Mouse (Mus musculus) hindbrain, embryonic 15.5 days (tissue): Measurements from ENCODE around the gene Etfdh. TPM values are rescaled to one million over a fixed set of nuclear protein-coding genes. Genes with fewer than 3 reads are reported as not detected.

Experiments
- ATAC-seq: fragments of 200-750 bp; cut with Nextera tagmentation; 2 replicates; pipeline ENCODE4 v1.8.0; 2017; ENCODE audit warnings: low read depth, moderate number of reproducible peaks, moderate TSS enrichment; ENCODE audit not compliant: low FRiP score
- H3K27ac ChIP-seq: fragments of 300-500 bp; sonication (generic); replicated peaks from 2 replicates; pipeline ENCODE4 v1.5.1; 2015; ENCODE audit warnings: mild to moderate bottlenecking, inconsistent platforms
- H3K27me3 ChIP-seq: fragments of 300-500 bp; sonication (generic); 2 replicates; pipeline ENCODE4 v1.6.1; 2015; ENCODE audit warnings: control low read depth, inconsistent platforms
- H3K36me3 ChIP-seq: fragments of 300-500 bp; sonication (generic); 2 replicates; pipeline ENCODE4 v1.6.1; 2015; ENCODE audit warnings: control low read depth, inconsistent platforms
- H3K4me1 ChIP-seq: fragments of 300-500 bp; sonication (generic); replicated peaks from 2 replicates; pipeline ENCODE4 v1.6.1; 2015; ENCODE audit warnings: control low read depth, inconsistent platforms
- H3K4me2 ChIP-seq: fragments of 300-500 bp; sonication (generic); 2 replicates; pipeline ENCODE4 v1.6.1; 2015; ENCODE audit warnings: moderate library complexity, mild to moderate bottlenecking, inconsistent platforms
- H3K4me3 ChIP-seq: fragments of 300-500 bp; sonication (generic); 2 replicates; pipeline ENCODE4 v1.5.1; 2015; ENCODE audit warnings: mild to moderate bottlenecking, inconsistent platforms
- H3K9ac ChIP-seq: fragments of 300-500 bp; sonication (generic); 2 replicates; pipeline ENCODE4 v1.6.1; 2015; ENCODE audit warnings: inconsistent platforms
- H3K9me3 ChIP-seq: fragments of 300-500 bp; sonication (generic); 2 replicates; pipeline ENCODE4 v1.6.1; 2016; ENCODE audit warnings: control low read depth, inconsistent platforms
- WGBS: fragments of 180-500 bp; shearing (Covaris S2); methylation state at CpG from one replicate; pipeline ENCODE4 v1.1.7; 2015; 5-methylcytosine and 5-hydroxymethylcytosine counted together
- polyA plus RNA-seq: library from polyadenylated mRNA; unstranded; fragments of >200 nt; fragmentation: Nextera tagmentation; extraction: Ambion mirVana; gene quantifications from 2 replicates; pipeline ENCODE4 v1.2.1, GENCODE M21; 2015

Gene Etfdh
- 44.5 and 44.9 TPM in 2 replicates for polyA plus RNA-seq

DNA sequence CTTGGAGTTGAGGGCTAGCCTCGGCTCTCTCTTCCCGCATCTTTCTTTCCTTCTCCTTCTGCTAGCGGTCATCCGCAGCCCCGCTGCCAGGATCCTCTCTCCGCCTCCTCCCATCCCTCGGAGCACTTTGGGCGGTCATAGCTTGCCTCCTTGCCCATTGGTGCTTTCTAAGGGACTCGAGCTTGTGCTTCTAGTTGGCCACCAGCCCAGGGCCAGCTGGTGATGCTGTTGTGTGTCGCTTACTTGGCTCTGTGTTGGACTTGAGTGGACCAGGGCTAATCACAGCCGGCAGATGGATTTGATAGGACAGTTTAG is at the start of gene Etfdh:
Gene Etfdh, minus strand, starts transcription at position 85 of the 315 bp plus-strand sequence.
- Histone ChIP-seq H3K27ac (peak within 1 kb of the TSS; percentile 84), H3K4me1 (peaks cover 11% of the 10 kb centered on the region), H3K9ac (peak within 1 kb of the TSS; percentile 67), H3K4me3 (peak within 1 kb of the TSS; percentile 74), H3K27me3 (no peaks in the 10 kb centered on the region), H3K4me2 (peak within 1 kb of the TSS; percentile 84), H3K9me3 (no peaks in the 10 kb centered on the region), H3K36me3 (peaks cover 18% of the 10 kb centered on the region)
- ATAC-seq, result peak; percentile 46
- 2% methylated on average over 11 of the region's 11 CpGs for WGBS

- Histone ChIP-seq H3K9ac (no peak overlapping the region), H3K9me3 (no peaks in the 10 kb centered on the region), H3K4me1 (no peaks in the 10 kb centered on the region), H3K36me3 (no peaks in the 10 kb centered on the region), H3K27ac (no peak overlapping the region), H3K27me3 (no peaks in the 10 kb centered on the region), H3K4me2 (no peak overlapping the region), H3K4me3 (no peak overlapping the region)
- no peak for ATAC-seq
- 96% methylated on average over 3 of the region's 3 CpGs for WGBS
Observed at GRCm38 (mm10) chr3:79676411-79676810, 47.1 kb upstream of the Etfdh start.

DNA sequence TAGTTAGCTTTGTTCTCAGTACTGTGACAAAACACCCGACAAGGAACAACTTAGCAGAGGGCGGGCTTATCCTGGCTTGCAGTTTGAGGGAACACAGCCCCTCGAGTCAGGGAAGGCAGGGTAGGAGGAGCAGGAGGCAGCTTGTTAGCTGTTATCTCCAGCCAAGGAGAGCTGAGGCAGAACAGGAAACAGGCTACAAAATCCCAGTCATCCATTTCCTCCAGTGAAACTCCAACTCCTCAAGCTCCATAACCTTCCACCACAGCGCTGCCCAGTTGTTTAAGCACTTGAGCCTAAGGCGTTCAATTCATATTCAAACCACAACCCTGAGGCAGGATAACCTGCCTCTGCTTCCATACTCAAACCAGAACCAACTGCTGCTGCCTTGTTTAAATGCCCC is 45.3 kb upstream of the Etfdh start:
- Histone ChIP-seq H3K4me3 (no peak overlapping the region), H3K27ac (no peak overlapping the region), H3K27me3 (no peaks in the 10 kb centered on the region), H3K4me1 (no peaks in the 10 kb centered on the region), H3K36me3 (no peaks in the 10 kb centered on the region), H3K9me3 (no peaks in the 10 kb centered on the region), H3K9ac (no peak overlapping the region), H3K4me2 (no peak overlapping the region)
- 89% methylated on average over 5 of the region's 5 CpGs for WGBS
- no peak for ATAC-seq

DNA sequence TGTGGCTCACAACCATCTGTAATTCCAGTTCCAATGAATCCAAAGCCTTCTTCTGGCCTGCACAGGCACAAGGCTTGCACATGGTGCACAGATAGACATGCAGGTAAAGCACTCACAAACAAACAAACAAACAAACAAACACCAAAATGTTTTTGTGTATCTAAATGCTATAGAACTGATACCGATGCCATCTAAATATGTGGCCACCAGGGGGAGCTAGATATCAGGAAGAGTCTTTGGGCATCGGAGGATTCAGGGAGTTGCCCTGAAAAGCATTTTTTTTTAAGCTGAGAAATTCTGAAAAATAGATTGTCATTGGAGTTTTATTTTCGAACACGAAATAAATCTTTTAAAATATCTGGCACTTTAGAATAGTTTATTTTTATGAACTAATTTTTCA is 43.8 kb upstream of the Etfdh start:
- H3K9me3 ChIP-seq, result no peaks in the 10 kb centered on the region
- no peak overlapping the region for H3K4me3 ChIP-seq
- no peak for ATAC-seq
- no peaks in the 10 kb centered on the region for H3K36me3 ChIP-seq
- H3K27me3 ChIP-seq, result no peaks in the 10 kb centered on the region
- H3K27ac ChIP-seq, result no peak overlapping the region
- H3K4me1 ChIP-seq, result no peaks in the 10 kb centered on the region
- H3K4me2 ChIP-seq, result no peak overlapping the region
- no peak overlapping the region for H3K9ac ChIP-seq
- WGBS, result 20% methylated on average over 4 of the region's 4 CpGs

DNA sequence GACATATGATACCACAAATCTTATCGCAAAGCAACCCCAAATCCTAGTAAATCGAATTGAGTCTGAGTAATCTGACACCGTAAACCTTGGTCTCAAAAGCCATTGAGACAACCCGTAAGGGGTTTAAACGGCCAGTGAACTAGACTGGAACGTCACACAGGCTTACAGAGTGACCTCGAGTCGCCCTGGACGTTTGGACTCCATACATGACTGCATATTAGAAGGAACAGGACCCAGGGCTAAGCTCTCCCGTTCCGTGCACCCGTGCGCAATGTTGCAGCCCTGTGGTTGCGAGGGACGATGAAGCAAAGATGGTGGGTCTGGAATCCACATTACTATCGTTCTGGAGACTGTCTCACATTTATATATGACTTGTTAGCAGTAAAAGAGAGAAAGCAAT is 42.9 kb upstream of the Etfdh start:
- no peak for ATAC-seq
- no peaks in the 10 kb centered on the region for H3K4me1 ChIP-seq
- no peaks in the 10 kb centered on the region for H3K27me3 ChIP-seq
- no peak overlapping the region for H3K9ac ChIP-seq
- no peaks in the 10 kb centered on the region for H3K36me3 ChIP-seq
- H3K9me3 ChIP-seq, result no peaks in the 10 kb centered on the region
- WGBS, result 88% methylated on average over 16 of the region's 16 CpGs
- no peak overlapping the region for H3K27ac ChIP-seq
- no peak overlapping the region for H3K4me3 ChIP-seq
- no peak overlapping the region for H3K4me2 ChIP-seq

DNA sequence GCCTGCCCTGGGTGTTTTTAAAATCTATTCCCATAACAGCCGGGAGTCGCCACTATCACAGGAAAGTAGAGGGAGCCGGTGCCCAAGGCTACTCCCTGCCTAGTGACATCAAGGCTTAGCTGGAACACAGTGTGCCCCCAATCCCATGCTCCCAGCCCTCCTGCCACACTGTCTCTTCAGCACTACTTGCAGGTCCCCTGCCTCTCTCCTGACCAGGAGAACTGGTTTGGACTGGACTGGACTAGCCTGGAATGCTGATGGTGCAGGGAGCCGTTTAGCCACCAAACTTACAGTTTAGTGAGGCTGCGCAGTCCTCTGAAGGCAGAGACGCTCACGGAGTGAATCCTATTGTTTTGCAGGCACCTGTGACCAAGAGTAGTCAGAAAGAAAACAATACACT is 41.3 kb upstream of the Etfdh start:
- H3K27me3 ChIP-seq, result no peaks in the 10 kb centered on the region
- no peak for ATAC-seq
- H3K4me2 ChIP-seq, result no peak overlapping the region
- 84% methylated on average over 7 of the region's 7 CpGs for WGBS
- no peaks in the 10 kb centered on the region for H3K4me1 ChIP-seq
- no peak overlapping the region for H3K4me3 ChIP-seq
- H3K9ac ChIP-seq, result no peak overlapping the region
- H3K27ac ChIP-seq, result no peak overlapping the region
- H3K36me3 ChIP-seq, result no peaks in the 10 kb centered on the region
- no peaks in the 10 kb centered on the region for H3K9me3 ChIP-seq

GRCm38 (mm10) chr3:79664787-79665408 is 35.6 kb upstream of the Etfdh start:
- no peak overlapping the region for H3K4me3 ChIP-seq
- no peaks in the 10 kb centered on the region for H3K36me3 ChIP-seq
- WGBS, result 43% methylated on average over 9 of the region's 9 CpGs
- peak; percentile 69 for ATAC-seq
- no peak overlapping the region for H3K27ac ChIP-seq
- no peaks in the 10 kb centered on the region for H3K9me3 ChIP-seq
- H3K4me2 ChIP-seq, result no peak overlapping the region
- no peaks in the 10 kb centered on the region for H3K4me1 ChIP-seq
- H3K27me3 ChIP-seq, result no peaks in the 10 kb centered on the region
- no peak overlapping the region for H3K9ac ChIP-seq

- Histone ChIP-seq H3K36me3 (no peaks in the 10 kb centered on the region), H3K27ac (no peak overlapping the region), H3K4me3 (no peak overlapping the region), H3K27me3 (no peaks in the 10 kb centered on the region), H3K9me3 (no peaks in the 10 kb centered on the region), H3K4me1 (no peaks in the 10 kb centered on the region), H3K4me2 (no peak overlapping the region), H3K9ac (no peak overlapping the region)
- 54% methylated on average over 5 of the region's 5 CpGs for WGBS
- ATAC-seq, result no peak
Observed at GRCm38 (mm10) chr3:79656682-79657081, 27.4 kb upstream of the Etfdh start.

DNA sequence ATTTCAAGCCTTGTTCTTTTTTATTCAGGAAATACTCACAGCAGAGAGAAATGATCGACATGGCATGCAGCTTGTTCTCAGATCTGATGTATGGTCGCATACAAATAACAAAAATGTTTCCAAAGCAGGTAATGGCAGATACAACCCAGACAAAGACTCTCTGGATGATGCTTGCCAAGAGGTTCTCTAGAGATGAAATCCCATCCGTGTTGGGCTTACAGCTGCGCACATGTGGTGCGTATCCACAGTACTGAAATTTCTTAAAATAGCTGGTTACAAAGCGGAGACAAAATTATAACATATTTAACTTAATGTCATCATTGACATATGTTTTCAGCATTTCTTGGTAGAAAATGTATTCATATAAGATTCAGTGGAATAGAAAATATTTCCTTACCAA is 22.8 kb upstream of the Etfdh start:
- Histone ChIP-seq H3K9me3 (no peaks in the 10 kb centered on the region), H3K4me1 (no peaks in the 10 kb centered on the region), H3K27me3 (no peaks in the 10 kb centered on the region), H3K4me2 (no peak overlapping the region), H3K9ac (no peak overlapping the region), H3K36me3 (no peaks in the 10 kb centered on the region), H3K27ac (no peak overlapping the region), H3K4me3 (no peak overlapping the region)
- ATAC-seq, result no peak
- WGBS, result 89% methylated on average over 6 of the region's 6 CpGs

GRCm38 (mm10) chr3:79628561-79629415 is 512 bp downstream of the Etfdh start, which contains the start of gene 4930579G24Rik:
4930579G24Rik (plus strand) TSS chr3:79629079.
- Histone ChIP-seq H3K9me3 (no peaks in the 10 kb centered on the region), H3K36me3 (peaks cover 16% of the 10 kb centered on the region), H3K27ac (peak within 1 kb of the TSS; percentile 84), H3K4me1 (peaks cover 11% of the 10 kb centered on the region), H3K4me2 (peak within 1 kb of the TSS; percentile 84), H3K27me3 (no peaks in the 10 kb centered on the region), H3K4me3 (peak within 1 kb of the TSS; percentile 74), H3K9ac (peak within 1 kb of the TSS; percentile 67)
- under 1% methylated on average over 60 of the region's 60 CpGs for WGBS
- ATAC-seq, result peak; percentile 99

DNA sequence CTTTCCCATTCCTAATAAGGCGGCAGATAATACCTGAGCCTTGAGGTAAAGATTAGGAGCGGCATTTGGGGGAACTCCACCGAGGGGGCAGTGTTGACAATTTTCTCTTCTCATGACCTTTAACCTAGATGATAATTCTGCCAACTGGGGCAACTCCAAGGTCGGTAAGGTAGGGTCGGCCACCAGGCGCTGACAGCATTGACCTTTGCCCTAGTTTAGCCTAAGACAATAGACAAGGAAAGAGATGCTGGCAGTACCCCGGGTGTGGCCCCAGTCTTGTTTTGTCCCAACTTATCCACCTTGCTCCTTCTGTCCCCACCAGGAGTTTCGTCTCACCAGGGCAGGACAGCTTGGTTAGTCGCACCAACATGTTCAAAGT is 1.1 kb downstream of the Etfdh start:
- Histone ChIP-seq H3K9ac (peak overlapping the region; percentile 67), H3K36me3 (peaks cover 12% of the 10 kb centered on the region), H3K27ac (peak overlapping the region; percentile 73), H3K9me3 (no peaks in the 10 kb centered on the region), H3K4me2 (peak overlapping the region; percentile 84), H3K27me3 (no peaks in the 10 kb centered on the region), H3K4me3 (peak overlapping the region; percentile 74), H3K4me1 (peaks cover 11% of the 10 kb centered on the region)
- ATAC-seq, result no peak
- WGBS, result 0% methylated on average over 9 of the region's 9 CpGs

DNA sequence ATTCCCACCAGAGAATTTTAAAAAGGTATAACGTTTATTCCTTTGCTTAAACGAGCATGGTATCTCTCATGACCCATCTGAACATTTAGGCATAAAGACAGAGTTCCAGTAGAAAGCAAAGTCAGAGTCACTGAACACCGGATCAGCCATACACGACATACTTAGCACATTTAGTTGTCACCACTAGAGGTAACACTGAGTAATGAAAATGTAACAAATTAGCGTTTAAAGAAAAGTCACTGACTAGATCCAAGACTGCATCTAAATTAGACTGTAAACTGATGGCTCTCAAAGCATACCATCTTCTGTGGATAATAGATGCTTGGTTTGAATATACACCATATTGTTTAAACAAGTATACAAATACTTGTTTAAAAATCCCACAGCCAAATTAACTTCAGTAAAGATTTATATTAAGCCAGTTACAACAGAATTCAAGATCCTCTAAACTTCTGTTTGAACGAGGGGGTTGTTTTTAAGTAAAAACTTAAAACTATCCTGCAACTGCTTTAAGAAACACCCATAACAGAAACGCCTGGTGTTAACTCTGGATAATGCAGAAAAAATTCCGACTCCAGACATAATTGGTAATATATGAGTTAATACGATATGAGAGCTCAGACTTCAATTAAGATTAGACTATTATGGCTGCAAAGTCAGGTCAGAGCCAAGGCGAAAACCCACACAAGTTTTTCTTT is 1.7 kb downstream of the Etfdh start:
- peaks cover 10% of the 10 kb centered on the region for H3K36me3 ChIP-seq
- H3K27ac ChIP-seq, result peak overlapping the region; percentile 73; the same call in 1 of the 2 replicates
- WGBS, result 29% methylated on average over 10 of the region's 10 CpGs
- peak overlapping the region; percentile 84 for H3K4me2 ChIP-seq
- no peaks in the 10 kb centered on the region for H3K27me3 ChIP-seq
- peak overlapping the region; percentile 67 for H3K9ac ChIP-seq
- no peaks in the 10 kb centered on the region for H3K9me3 ChIP-seq
- peaks cover 11% of the 10 kb centered on the region for H3K4me1 ChIP-seq
- no peak for ATAC-seq
- H3K4me3 ChIP-seq, result peak overlapping the region; percentile 74
